Mouse (Mus musculus) megakaryocyte, embryonic 14.5 days (primary cell): ENCODE measurements around the gene Gm11569.
"Not testable (repeated sequence)": the region's sequence is repeated elsewhere in the genome, so short reads cannot be mapped to it uniquely, and the experiment has no call there.

Source experiments
- FLI1 ChIP-seq: IDR thresholded peaks from 2 replicates; pipeline ENCODE4 v1.6.1; 2012; ENCODE audit warnings: low read length, inconsistent platforms, mixed read lengths
- GATA1 ChIP-seq: IDR thresholded peaks from 3 replicates; pipeline ENCODE4 v1.6.1; 2012; ENCODE audit warnings: mixed read lengths, low read length, inconsistent platforms, borderline replicate concordance

GRCm38 (mm10) chr11:99772813-99773212 lies 25.9 kb downstream of the Gm11569 start, which contains the start of gene Gm11595:
- not testable (repeated sequence) for TF ChIP-seq GATA1, FLI1
